Mouse (Mus musculus): ENCODE results near the gene Cenpx. TPM values are rescaled to one million over a fixed set of nuclear protein-coding genes. Genes with fewer than 3 reads are reported as not detected.
A peak's percentile ranks its signal among the peaks of the same experiment; 100 is the strongest.
"Not testable (repeated sequence)": the region's sequence is repeated elsewhere in the genome, so short reads cannot be mapped to it uniquely, and the experiment has no call there.

Gene Cenpx
- polyA plus RNA-seq, 1 experiment from 2014 or later, result 120 TPM

- Histone ChIP-seq H3K36me3 (no peaks in the 10 kb centered on the region), H3K4me3 (no peak within 1 kb of the TSS), H3K4me2 (no peak within 1 kb of the TSS), H3K4me1 (peaks cover 14% of the 10 kb centered on the region), H3K27me3 (replicated peaks) (peaks cover 38% of the 10 kb centered on the region), H3K9me3 (no peaks in the 10 kb centered on the region), H3K9ac (no peak within 1 kb of the TSS), H3K27ac (replicated peaks) (peak within 1 kb of the TSS; percentile 56; the same call in 1 of the 2 replicates)
- 55% methylated on average over 12 of the region's 12 CpGs for WGBS
- ATAC-seq (ENCODE audit: extremely low read depth, insufficient number of reproducible peaks, low FRiP score, low TSS enrichment), result no peak
Measured at GRCm38 (mm10) chr11:120731858-120732680, 18.5 kb upstream of the Cenpx start, which contains the start of gene Cbr2. Gene Cbr2 (minus strand): TSS chr11:120732114.

GRCm38 (mm10) chr11:120731395-120731794, 17.9 kb upstream of the Cenpx start:
- H3K4me2 ChIP-seq, result no peak overlapping the region
- H3K27ac ChIP-seq (replicated peaks), result peak overlapping the region; percentile 56; the same call in 1 of the 2 replicates
- 90% methylated on average over 1 of the region's 1 CpGs for WGBS
- H3K27me3 ChIP-seq (replicated peaks), result peaks cover 37% of the 10 kb centered on the region
- no peaks in the 10 kb centered on the region for H3K36me3 ChIP-seq
- no peak for ATAC-seq (ENCODE audit: extremely low read depth, insufficient number of reproducible peaks, low FRiP score, low TSS enrichment)
- H3K4me1 ChIP-seq, result peaks cover 20% of the 10 kb centered on the region
- H3K9me3 ChIP-seq, result no peaks in the 10 kb centered on the region
- H3K9ac ChIP-seq, result no peak overlapping the region
- no peak overlapping the region for H3K4me3 ChIP-seq

- Histone ChIP-seq H3K9me3 (no peaks in the 10 kb centered on the region), H3K27me3 (replicated peaks) (peaks cover 46% of the 10 kb centered on the region), H3K9ac (no peak overlapping the region), H3K4me3 (no peak overlapping the region), H3K4me2 (no peak overlapping the region), H3K36me3 (no peaks in the 10 kb centered on the region), H3K27ac (replicated peaks) (no peak overlapping the region), H3K4me1 (peaks cover 22% of the 10 kb centered on the region)
- no peak for ATAC-seq (ENCODE audit: extremely low read depth, insufficient number of reproducible peaks, low FRiP score, low TSS enrichment)
- 79% methylated on average over 10 of the region's 10 CpGs for WGBS
Measured at GRCm38 (mm10) chr11:120730331-120730870, 16.9 kb upstream of the Cenpx start.

GRCm38 (mm10) chr11:120729432-120730050, 16.0 kb upstream of the Cenpx start:
- ATAC-seq (ENCODE audit: extremely low read depth, insufficient number of reproducible peaks, low FRiP score, low TSS enrichment); H3K36me3 ChIP-seq; H3K27ac ChIP-seq (replicated peaks); H3K9me3 ChIP-seq; H3K4me3 ChIP-seq: not testable (repeated sequence)
- H3K4me2 ChIP-seq, result peak overlapping the region; percentile 41
- peaks cover 50% of the 10 kb centered on the region for H3K27me3 ChIP-seq (replicated peaks)
- 0 out of 2 replicates have a peak overlapping the region, but pooled peaks have one; percentile 8 for H3K9ac ChIP-seq
- WGBS, result 2% methylated on average over 18 of the region's 21 CpGs
- peaks cover 22% of the 10 kb centered on the region for H3K4me1 ChIP-seq

- Histone ChIP-seq H3K9ac (0 out of 2 replicates have a peak overlapping the region, but pooled peaks have one; percentile 8), H3K4me3 (no peak overlapping the region), H3K4me1 (peaks cover 22% of the 10 kb centered on the region), H3K27ac (replicated peaks) (no peak overlapping the region), H3K4me2 (no peak overlapping the region), H3K27me3 (replicated peaks) (peaks cover 57% of the 10 kb centered on the region), H3K9me3 (no peaks in the 10 kb centered on the region), H3K36me3 (no peaks in the 10 kb centered on the region)
- 67% methylated on average over 11 of the region's 11 CpGs for WGBS
- no peak for ATAC-seq (ENCODE audit: extremely low read depth, insufficient number of reproducible peaks, low FRiP score, low TSS enrichment)
Measured at GRCm38 (mm10) chr11:120728530-120729240, 15.1 kb upstream of the Cenpx start.

- ATAC-seq (ENCODE audit: extremely low read depth, insufficient number of reproducible peaks, low FRiP score, low TSS enrichment), result no peak
- WGBS, result 58% methylated on average over 11 of the region's 12 CpGs
- no peak overlapping the region for H3K4me3 ChIP-seq
- H3K9ac ChIP-seq, result no peak overlapping the region
- H3K36me3 ChIP-seq, result no peaks in the 10 kb centered on the region
- peaks cover 22% of the 10 kb centered on the region for H3K4me1 ChIP-seq
- H3K4me2 ChIP-seq, result peak overlapping the region; percentile 79
- no peaks in the 10 kb centered on the region for H3K9me3 ChIP-seq
- H3K27ac ChIP-seq (replicated peaks), result no peak overlapping the region
- peaks cover 68% of the 10 kb centered on the region for H3K27me3 ChIP-seq (replicated peaks)
Measured at GRCm38 (mm10) chr11:120727564-120727963, 14.0 kb upstream of the Cenpx start.

- Histone ChIP-seq H3K36me3 (no peaks in the 10 kb centered on the region), H3K9ac (peak within 1 kb of the TSS; percentile 73), H3K4me1 (peaks cover 22% of the 10 kb centered on the region), H3K4me3 (peak within 1 kb of the TSS; percentile 59), H3K27me3 (replicated peaks) (peaks cover 71% of the 10 kb centered on the region), H3K27ac (replicated peaks) (no peak within 1 kb of the TSS), H3K9me3 (no peaks in the 10 kb centered on the region), H3K4me2 (peak within 1 kb of the TSS; percentile 79)
- ATAC-seq (ENCODE audit: extremely low read depth, insufficient number of reproducible peaks, low FRiP score, low TSS enrichment), result peak; percentile 72; the same call in 1 of the 2 replicates
- under 1% methylated on average over 14 of the region's 14 CpGs for WGBS
Measured at GRCm38 (mm10) chr11:120727169-120727527, 13.6 kb upstream of the Cenpx start, which contains the start of gene Dcxr. Gene Dcxr (minus strand): TSS chr11:120727281.

GRCm38 (mm10) chr11:120726243-120727168, 13.0 kb upstream of the Cenpx start:
- Histone ChIP-seq H3K4me1 (peaks cover 22% of the 10 kb centered on the region), H3K4me3 (peak overlapping the region; percentile 59), H3K9ac (peak overlapping the region; percentile 73), H3K27ac (replicated peaks) (no peak overlapping the region), H3K4me2 (peak overlapping the region; percentile 79), H3K36me3 (no peaks in the 10 kb centered on the region), H3K27me3 (replicated peaks) (peaks cover 72% of the 10 kb centered on the region), H3K9me3 (no peaks in the 10 kb centered on the region)
- WGBS, result 19% methylated on average over 34 of the region's 36 CpGs
- ATAC-seq (ENCODE audit: extremely low read depth, insufficient number of reproducible peaks, low FRiP score, low TSS enrichment), result peak; percentile 2; the same call in 1 of the 2 replicates

- H3K4me3 ChIP-seq, result no peak overlapping the region
- H3K4me1 ChIP-seq, result peaks cover 28% of the 10 kb centered on the region
- no peak overlapping the region for H3K4me2 ChIP-seq
- 77% methylated on average over 7 of the region's 7 CpGs for WGBS
- no peak overlapping the region for H3K9ac ChIP-seq
- peaks cover 16% of the 10 kb centered on the region for H3K36me3 ChIP-seq
- peaks cover 64% of the 10 kb centered on the region for H3K27me3 ChIP-seq (replicated peaks)
- no peak for ATAC-seq (ENCODE audit: extremely low read depth, insufficient number of reproducible peaks, low FRiP score, low TSS enrichment)
- H3K9me3 ChIP-seq, result no peaks in the 10 kb centered on the region
- H3K27ac ChIP-seq (replicated peaks), result no peak overlapping the region
Measured at GRCm38 (mm10) chr11:120723509-120723908, 10.0 kb upstream of the Cenpx start.

- Histone ChIP-seq H3K4me1 (peaks cover 28% of the 10 kb centered on the region), H3K36me3 (peaks cover 22% of the 10 kb centered on the region), H3K9me3 (no peaks in the 10 kb centered on the region), H3K4me2 (no peak overlapping the region; the same call in 1 of the 2 replicates), H3K4me3 (no peak overlapping the region), H3K9ac (no peak overlapping the region), H3K27me3 (replicated peaks) (peaks cover 59% of the 10 kb centered on the region), H3K27ac (replicated peaks) (no peak overlapping the region)
- WGBS, result 79% methylated on average over 11 of the region's 11 CpGs
- ATAC-seq (ENCODE audit: extremely low read depth, insufficient number of reproducible peaks, low FRiP score, low TSS enrichment), result no peak
Measured at GRCm38 (mm10) chr11:120722761-120723382, 9.3 kb upstream of the Cenpx start.

All from heart, embryonic 13.5 days (tissue).